Mouse (Mus musculus) stomach, postnatal 0 days (tissue): ENCODE measurements at regions not wholly inside any gene's neighbourhood (a gene's known extent, or its start where the extent isn't known, plus 50 kb on each side); places are given as distances from the start of the nearest gene placed in this dataset.

Experiments
- ATAC-seq: fragments of 200-750 bp; cut with Nextera tagmentation; 2 replicates; pipeline ENCODE4 v1.8.0; 2017; ENCODE audit not compliant: low FRiP score, low TSS enrichment
- DNase-seq: peaks from one replicate; pipeline ENCODE4 v3.0.0-alpha.2; 2016; ENCODE audit warnings: low spot score
- H3K27ac ChIP-seq: fragments of 300-500 bp; sonication (generic); replicated peaks from 2 replicates; pipeline ENCODE4 v1.5.1; 2014; ENCODE audit warnings: mild to moderate bottlenecking, control low read depth
- H3K27me3 ChIP-seq: fragments of 300-500 bp; sonication (generic); 2 replicates; pipeline ENCODE4 v1.6.1; 2014; ENCODE audit warnings: low read length; ENCODE audit not compliant: control insufficient read depth, insufficient read depth
- H3K36me3 ChIP-seq: fragments of 300-500 bp; sonication (generic); 2 replicates; pipeline ENCODE4 v1.6.1; 2014; ENCODE audit warnings: low read length, mixed read lengths; ENCODE audit not compliant: control insufficient read depth, insufficient read depth
- H3K4me1 ChIP-seq: fragments of 300-500 bp; sonication (generic); replicated peaks from 2 replicates; pipeline ENCODE4 v1.6.1; 2014; ENCODE audit warnings: antibody characterized with exemption; ENCODE audit not compliant: control insufficient read depth, insufficient read depth
- H3K4me2 ChIP-seq: fragments of 300-500 bp; sonication (generic); replicated peaks from 2 replicates; pipeline ENCODE4 v1.6.1; 2014; ENCODE audit warnings: low read depth, mild to moderate bottlenecking, control low read depth, moderate library complexity
- H3K4me3 ChIP-seq: fragments of 300-500 bp; sonication (generic); 2 replicates; pipeline ENCODE4 v1.5.1; 2014; ENCODE audit warnings: low read depth, low read length, control low read depth
- H3K9ac ChIP-seq: fragments of 300-500 bp; sonication (generic); 2 replicates; pipeline ENCODE4 v1.6.1; 2014; ENCODE audit warnings: mild to moderate bottlenecking, low read length, control low read depth, mixed read lengths
- H3K9me3 ChIP-seq: fragments of 300-500 bp; sonication (generic); 2 replicates; pipeline ENCODE4 v1.6.1; 2016; ENCODE audit warnings: low read length; ENCODE audit not compliant: control insufficient read depth
- CTCF ChIP-seq: IDR thresholded peaks from 2 replicates; pipeline ENCODE4 v1.5.1; 2016; ENCODE audit warnings: antibody characterized with exemption, low read depth, mild to moderate bottlenecking, moderate library complexity
- EP300 ChIP-seq: optimal IDR thresholded peaks from 2 replicates; pipeline ENCODE3; 2016; ENCODE audit warnings: antibody characterized with exemption
- WGBS: fragments of 180-500 bp; shearing (Covaris S2); extraction: QIAGEN DNeasy Blood & Tissue Kit; methylation state at CpG from one replicate; pipeline ENCODE4 v1.1.7; 2014; 5-methylcytosine and 5-hydroxymethylcytosine counted together

DNA sequence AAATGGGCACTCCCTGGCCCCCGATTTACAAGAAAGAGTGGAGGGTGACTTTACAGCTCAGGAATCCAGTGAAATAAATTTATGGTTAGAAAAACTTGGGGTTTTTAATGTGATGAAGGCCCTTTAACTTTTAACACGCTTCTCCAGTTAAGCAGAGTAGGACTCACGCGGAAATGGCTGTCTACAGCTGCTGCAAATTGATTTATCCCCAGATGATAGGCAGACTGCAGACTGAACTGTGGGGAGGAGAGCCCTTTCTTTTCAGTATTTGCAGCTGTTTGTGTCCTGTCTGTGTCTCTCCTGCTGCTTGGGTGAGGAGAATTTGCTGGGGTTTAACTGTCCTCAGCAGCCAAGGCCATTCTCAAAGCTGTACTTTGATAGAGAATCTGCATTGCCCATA, 132.0 kb upstream of the Mki67 start:
- Histone ChIP-seq H3K4me2 (no peak overlapping the region), H3K4me3 (no peak overlapping the region), H3K27ac (no peak overlapping the region), H3K9ac (no peak overlapping the region), H3K4me1 (no peaks in the 10 kb centered on the region), H3K36me3 (no peaks in the 10 kb centered on the region), H3K9me3 (no peaks in the 10 kb centered on the region), H3K27me3 (no peaks in the 10 kb centered on the region)
- TF ChIP-seq CTCF: no peak
- TF ChIP-seq EP300: no peak
- 49% methylated on average over 4 of the region's 4 CpGs for whole genome bisulfite sequencing
- DNase-seq (no peak), ATAC-seq (no peak)

GRCm38 (mm10) chr7:135848833-135849232, 132.7 kb upstream of the Mki67 start:
- ATAC-seq (no peak), DNase-seq (no peak)
- no peak overlapping the region for H3K4me2 ChIP-seq
- no peaks in the 10 kb centered on the region for H3K27me3 ChIP-seq
- H3K4me1 ChIP-seq: no peaks in the 10 kb centered on the region
- WGBS: 72% methylated on average over 5 of the region's 5 CpGs
- no peak overlapping the region for H3K27ac ChIP-seq
- no peak overlapping the region for H3K4me3 ChIP-seq
- no peak overlapping the region for H3K9ac ChIP-seq
- H3K9me3 ChIP-seq: no peaks in the 10 kb centered on the region
- no peaks in the 10 kb centered on the region for H3K36me3 ChIP-seq
- TF ChIP-seq CTCF (no peak), EP300 (no peak)

- Histone ChIP-seq H3K27ac (no peak overlapping the region), H3K9ac (no peak overlapping the region), H3K36me3 (no peaks in the 10 kb centered on the region), H3K4me2 (peak overlapping the region; percentile 20), H3K9me3 (no peaks in the 10 kb centered on the region), H3K27me3 (no peaks in the 10 kb centered on the region), H3K4me3 (0 out of 2 replicates have a peak overlapping the region, but pooled peaks have one; percentile 4), H3K4me1 (no peaks in the 10 kb centered on the region)
- peak; percentile 39 for TF ChIP-seq CTCF
- no peak for TF ChIP-seq EP300
- DNase-seq: peak; percentile 34
- WGBS: 12% methylated on average over 24 of the region's 39 CpGs
- no peak for ATAC-seq
These were observed 137.1 kb upstream of the Mki67 start for GRCm38 (mm10) chr7:135853127-135853813.

DNA sequence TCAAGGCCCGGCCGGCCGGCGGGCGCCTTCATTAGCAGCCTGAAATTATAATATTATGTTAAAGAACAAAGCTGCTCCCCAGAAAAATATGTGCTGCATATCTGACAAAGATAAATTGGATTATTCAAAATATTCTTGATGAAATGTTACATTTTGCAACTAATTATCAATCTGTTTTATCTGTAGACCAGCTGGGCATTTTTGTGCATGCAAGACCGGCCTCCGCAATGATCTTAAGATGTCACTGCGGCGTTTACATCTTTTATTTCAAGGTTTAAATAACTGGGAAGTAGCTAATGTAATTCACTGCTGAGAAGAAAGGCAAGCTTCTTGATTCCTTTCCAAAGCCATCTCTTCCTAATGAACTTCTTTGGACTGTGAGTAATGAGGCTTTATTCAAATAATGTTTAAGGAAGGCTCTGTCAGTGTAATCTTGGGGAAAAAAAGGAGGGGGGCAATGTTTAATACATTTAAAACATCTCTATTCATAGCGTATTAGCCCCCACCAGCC, 137.7 kb upstream of the Mki67 start:
- WGBS: 16% methylated on average over 10 of the region's 10 CpGs
- no peak overlapping the region for H3K9ac ChIP-seq
- TF ChIP-seq EP300 (no peak), CTCF (no peak)

DNA sequence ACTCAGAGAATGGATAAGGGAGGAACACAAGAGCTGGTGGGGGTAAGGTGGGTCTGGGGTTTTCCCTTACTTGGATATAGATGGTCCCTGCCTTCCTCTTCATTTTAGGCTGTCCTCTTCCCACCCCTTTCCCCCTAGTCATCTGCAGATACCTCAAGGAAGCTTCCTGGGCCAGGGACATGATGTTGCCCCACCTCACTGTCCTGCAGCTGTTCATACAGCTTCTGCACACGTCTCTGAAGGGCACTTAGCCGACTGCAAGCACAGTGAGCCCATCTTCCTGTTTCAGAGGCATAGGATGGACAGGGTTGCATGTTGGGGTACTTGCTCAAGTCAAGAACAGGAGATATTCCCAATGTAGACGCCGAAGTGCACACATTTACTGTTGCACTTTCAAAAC, 144.1 kb upstream of the Mki67 start:
- no peak overlapping the region for H3K4me2 ChIP-seq

More for the DNA sequence above, 137.7 kb upstream of the Mki67 start:
- ATAC-seq: no peak
- DNase-seq: no peak
- no peaks in the 10 kb centered on the region for H3K4me1 ChIP-seq
- no peaks in the 10 kb centered on the region for H3K36me3 ChIP-seq
- no peaks in the 10 kb centered on the region for H3K27me3 ChIP-seq
- H3K27ac ChIP-seq: no peak overlapping the region
- no peaks in the 10 kb centered on the region for H3K9me3 ChIP-seq
- H3K4me2 ChIP-seq: peak overlapping the region; percentile 20
- H3K4me3 ChIP-seq: 0 out of 2 replicates have a peak overlapping the region, but pooled peaks have one; percentile 4

GRCm38 (mm10) chr7:135860741-135861408, 144.7 kb upstream of the Mki67 start:
- 33% methylated on average over 14 of the region's 14 CpGs for WGBS
- H3K27ac ChIP-seq: peak overlapping the region; percentile 24; the same call in 1 of the 2 replicates
- ATAC-seq (peak; percentile 19; the same call in 1 of the 2 replicates), DNase-seq (no peak)
- TF ChIP-seq CTCF (no peak), EP300 (no peak)
- H3K4me1 ChIP-seq: peaks cover 5% of the 10 kb centered on the region; the same call in 1 of the 2 replicates
- H3K9ac ChIP-seq: no peak overlapping the region
- no peak overlapping the region for H3K4me3 ChIP-seq
- no peaks in the 10 kb centered on the region for H3K36me3 ChIP-seq
- no peak overlapping the region for H3K4me2 ChIP-seq
- H3K27me3 ChIP-seq: no peaks in the 10 kb centered on the region
- no peaks in the 10 kb centered on the region for H3K9me3 ChIP-seq

More for the DNA sequence above, 144.1 kb upstream of the Mki67 start:
- WGBS: 33% methylated on average over 4 of the region's 4 CpGs
- Histone ChIP-seq H3K27me3 (no peaks in the 10 kb centered on the region), H3K9ac (no peak overlapping the region), H3K9me3 (no peaks in the 10 kb centered on the region), H3K4me3 (no peak overlapping the region), H3K36me3 (no peaks in the 10 kb centered on the region), H3K27ac (no peak overlapping the region; the same call in 1 of the 2 replicates), H3K4me1 (peaks cover 5% of the 10 kb centered on the region; the same call in 1 of the 2 replicates)
- DNase-seq: no peak
- TF ChIP-seq EP300 (no peak), CTCF (no peak)
- ATAC-seq: no peak
